Mouse (Mus musculus): ENCODE results near the gene Rasgrp4.

- no peak for TF ChIP-seq CTCF (conservative IDR thresholded peaks at IDR 0.05; ENCODE audit: low read length)
- no peak for TF ChIP-seq POU5F1 (IDR thresholded peaks at IDR 0.05; ENCODE audit: borderline replicate concordance, low read length)
Measured at GRCm38 (mm10) chr7:29172390-29173016, 37.9 kb downstream of the Rasgrp4 start.

Measured in E14TG2a.4 (cell line).